Mouse (Mus musculus) kidney, postnatal 4 days (tissue): ENCODE measurements around the gene Tmem256.
A peak's percentile ranks its signal among the peaks of the same experiment; 100 is the strongest.
"Not testable (repeated sequence)": the region's sequence is repeated elsewhere in the genome, so short reads cannot be mapped to it uniquely, and the experiment has no call there.

ENCODE experiments used
- DNase-seq, 2 experiments: peaks; one replicate each; pipeline ENCODE4 v3.0.0; 2021; ENCODE audit warnings: mixed read lengths in 2 of 2

Gene Tmem256

GRCm38 (mm10) chr11:69858113-69858998 lies 20.0 kb downstream of the Tmem256 start, which contains the start of gene Tnk1:
Gene Tnk1 (minus strand): TSS chr11:69858730.
- DNase-seq, result peak; percentile 51 to 70

GRCm38 (mm10) chr11:69863729-69864128 lies 25.4 kb downstream of the Tmem256 start:
- DNase-seq, result not testable (repeated sequence)

- no peak for DNase-seq
Measured at GRCm38 (mm10) chr11:69864138-69864860, 26.0 kb downstream of the Tmem256 start.

DNA sequence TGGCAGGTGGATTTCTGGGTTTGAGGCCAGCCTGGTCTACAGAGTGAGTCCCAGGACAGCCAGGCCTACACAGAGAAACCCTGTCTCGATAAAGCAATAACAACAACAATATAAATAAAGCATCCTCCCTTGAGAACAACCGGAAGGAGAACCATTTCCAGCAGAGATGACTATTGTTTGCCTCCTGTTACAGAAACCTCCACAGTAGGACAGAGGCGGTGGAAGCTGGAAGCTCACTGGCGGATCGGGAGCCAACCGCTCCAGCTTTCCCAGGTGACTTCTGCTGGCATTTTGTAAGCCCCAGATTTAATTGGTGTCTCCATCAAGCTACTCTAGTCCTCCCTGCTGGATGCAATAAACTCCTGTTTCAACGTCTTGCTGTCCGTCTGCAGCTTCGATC lies 27.2 kb downstream of the Tmem256 start:
- DNase-seq, result no peak

DNA sequence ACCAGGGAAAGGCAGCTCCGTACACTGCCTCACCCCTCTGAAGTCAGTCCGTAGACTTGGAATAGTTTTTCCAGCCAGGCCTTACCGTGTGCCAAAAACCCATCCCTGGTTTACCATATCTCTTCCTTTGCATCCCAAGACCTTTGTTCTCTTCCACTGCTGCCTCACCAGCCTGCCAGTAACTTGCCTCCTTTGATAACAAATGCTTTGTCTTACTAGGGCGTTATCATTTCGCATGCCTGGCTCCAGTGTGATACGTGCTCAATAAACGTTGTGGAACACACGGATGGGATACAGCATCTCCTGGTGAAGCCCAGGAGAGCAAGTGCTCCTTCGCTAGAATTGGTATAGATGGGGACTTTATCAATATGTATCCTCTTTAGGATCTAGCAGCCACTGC lies 29.0 kb downstream of the Tmem256 start:
- DNase-seq, result no peak

DNA sequence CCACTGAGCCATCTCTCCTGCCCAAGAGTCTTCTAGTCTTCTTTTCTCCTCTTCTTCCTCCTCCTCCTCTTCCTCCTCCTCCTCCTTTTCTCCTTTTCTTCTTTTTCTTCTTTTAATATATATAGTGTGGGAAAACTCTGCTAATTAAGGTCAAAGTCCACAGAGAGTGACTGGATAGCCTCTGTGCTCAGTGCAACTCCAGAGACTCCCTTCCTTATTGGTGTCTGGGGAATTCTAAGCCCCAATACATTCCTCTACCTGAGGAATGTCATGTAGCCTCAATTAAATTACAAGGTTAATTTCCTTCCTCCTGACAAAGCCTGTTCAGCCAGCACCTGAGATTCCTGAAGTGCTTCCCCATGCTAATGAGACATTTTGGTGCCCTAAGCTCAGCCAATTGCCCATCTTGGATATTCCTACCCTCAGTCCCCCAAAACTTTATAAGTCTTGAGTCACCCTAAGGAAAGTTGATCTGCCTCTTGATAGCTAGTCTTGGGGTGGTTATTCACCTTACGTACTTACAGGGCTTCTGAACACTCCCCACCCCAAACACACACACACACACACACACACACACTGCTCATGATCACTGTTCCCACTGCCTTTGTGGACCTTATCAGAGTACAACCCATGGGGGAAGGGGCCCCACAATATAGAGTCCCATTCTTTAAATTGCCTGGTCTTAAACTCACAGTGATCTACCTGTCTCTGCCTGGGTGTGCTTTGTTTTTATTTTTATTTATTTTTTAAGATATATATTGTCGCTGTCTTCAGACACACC lies 32.2 kb downstream of the Tmem256 start:
- no peak for DNase-seq

- no peak for DNase-seq
Measured at GRCm38 (mm10) chr11:69871822-69872221, 33.5 kb downstream of the Tmem256 start.

DNA sequence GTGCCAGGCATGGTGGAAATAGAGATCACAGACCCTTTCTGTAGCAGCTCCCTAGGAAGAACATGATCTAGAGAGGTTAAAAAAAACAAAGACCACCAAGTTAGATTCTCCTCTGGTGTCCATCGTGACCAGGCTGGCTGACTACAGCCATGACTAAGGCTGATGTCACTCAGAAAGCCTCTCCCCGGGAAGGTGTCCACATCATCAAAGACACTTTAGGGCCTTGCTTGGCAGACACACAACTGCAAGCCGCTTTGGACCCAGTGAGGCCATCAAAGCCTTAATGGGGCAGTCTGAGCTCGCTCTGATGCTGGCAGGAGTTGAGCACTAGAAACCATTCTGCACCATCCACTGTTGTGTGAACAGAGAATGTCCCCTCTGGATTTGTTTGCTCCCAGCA lies 34.1 kb downstream of the Tmem256 start:
- no peak for DNase-seq

DNA sequence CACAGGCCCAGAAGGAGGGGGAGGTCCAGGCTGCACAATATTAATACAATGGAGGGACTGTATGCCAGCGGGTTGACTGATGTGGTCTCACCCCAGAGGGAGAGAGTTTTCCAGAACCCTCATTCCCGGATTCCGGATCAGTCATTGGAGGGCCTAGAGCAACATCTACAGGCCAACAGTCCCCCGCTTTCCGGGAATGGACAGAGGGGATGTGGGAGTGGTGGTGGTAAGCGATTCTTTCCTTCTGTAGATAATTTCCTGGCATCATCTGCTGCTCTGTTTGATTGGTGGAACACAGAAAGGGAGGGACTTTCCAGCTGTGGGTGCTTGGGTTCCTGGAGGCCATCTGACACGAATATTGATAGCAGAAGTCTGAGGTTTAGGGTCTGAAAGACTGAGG lies 37.9 kb downstream of the Tmem256 start:
- DNase-seq, result peak; percentile 52 to 70

DNA sequence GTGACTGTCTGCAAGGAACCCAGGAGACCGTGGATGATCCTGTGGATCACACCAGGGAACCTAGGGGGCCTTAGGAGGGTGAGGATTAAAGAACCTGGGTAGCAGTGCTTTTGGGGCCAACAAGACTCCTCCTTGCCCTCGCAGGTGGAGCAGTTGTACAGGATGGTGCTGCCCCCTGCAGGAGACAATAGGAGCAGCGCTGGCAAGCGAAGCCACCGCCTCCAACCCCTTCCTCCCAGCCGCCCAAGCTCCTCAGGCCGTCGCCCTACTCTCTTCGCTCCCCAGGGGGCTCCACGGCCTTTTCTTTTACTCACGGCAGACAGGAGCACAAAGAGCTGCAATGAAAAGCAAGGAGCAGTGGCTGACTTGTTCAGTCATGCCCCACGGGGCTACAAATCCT lies 38.6 kb downstream of the Tmem256 start:
- peak; percentile 92 to 94 for DNase-seq

GRCm38 (mm10) chr11:69877878-69878277 lies 39.6 kb downstream of the Tmem256 start, which contains the start of gene Tmem95:
Gene Tmem95 (minus strand): TSS chr11:69878018.
- no peak for DNase-seq

DNA sequence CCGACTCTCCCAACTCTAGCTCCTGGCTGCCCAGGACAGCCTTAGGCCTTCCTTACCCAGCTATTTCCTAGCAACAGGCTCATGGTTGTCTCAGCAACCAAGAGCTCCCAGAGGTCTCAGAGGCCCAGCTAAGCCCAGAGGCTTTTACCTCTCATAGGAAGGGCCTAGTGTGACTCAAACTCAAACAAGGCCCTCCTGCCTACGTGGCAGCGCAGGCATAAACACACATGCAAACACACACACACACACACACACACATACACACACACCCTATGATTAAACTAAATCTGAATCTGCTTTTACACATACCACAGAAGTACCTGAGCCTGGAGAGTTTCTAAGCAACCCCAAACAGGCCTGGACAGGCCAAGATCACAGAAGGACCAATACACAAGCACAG lies 40.1 kb downstream of the Tmem256 start:
- no peak for DNase-seq

GRCm38 (mm10) chr11:69878952-69879351 lies 40.6 kb downstream of the Tmem256 start:
- DNase-seq, result no peak

DNA sequence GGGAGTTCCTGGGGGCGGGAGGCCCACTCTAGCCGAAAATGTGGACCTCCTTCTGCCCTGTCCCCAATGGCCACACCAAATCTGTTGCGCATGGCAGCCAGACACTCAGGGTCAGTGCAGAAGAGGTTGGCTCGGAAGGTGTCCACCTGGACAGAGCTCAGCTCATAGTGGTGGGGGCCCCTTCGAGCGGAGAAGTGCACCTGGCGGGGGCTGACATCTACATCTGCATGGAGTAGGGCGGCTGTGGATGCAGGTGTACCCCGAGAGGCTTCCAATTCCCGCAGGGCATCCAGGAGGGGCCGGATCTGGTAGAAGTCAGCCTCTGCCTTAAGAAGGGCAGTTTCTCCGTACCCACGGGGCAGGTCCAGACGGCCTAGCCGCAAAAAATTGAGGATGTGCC lies 41.4 kb downstream of the Tmem256 start:
- DNase-seq, result peak in 1 of 2 experiments; percentile 28

GRCm38 (mm10) chr11:69880506-69880852 lies 42.2 kb downstream of the Tmem256 start:
- peak; percentile 83 to 90 for DNase-seq

- DNase-seq, result peak; percentile 91 to 95
Measured at GRCm38 (mm10) chr11:69880853-69881603, 42.7 kb downstream of the Tmem256 start, which contains the start of gene Kctd11. Gene Kctd11 (minus strand): TSS chr11:69881406.

DNA sequence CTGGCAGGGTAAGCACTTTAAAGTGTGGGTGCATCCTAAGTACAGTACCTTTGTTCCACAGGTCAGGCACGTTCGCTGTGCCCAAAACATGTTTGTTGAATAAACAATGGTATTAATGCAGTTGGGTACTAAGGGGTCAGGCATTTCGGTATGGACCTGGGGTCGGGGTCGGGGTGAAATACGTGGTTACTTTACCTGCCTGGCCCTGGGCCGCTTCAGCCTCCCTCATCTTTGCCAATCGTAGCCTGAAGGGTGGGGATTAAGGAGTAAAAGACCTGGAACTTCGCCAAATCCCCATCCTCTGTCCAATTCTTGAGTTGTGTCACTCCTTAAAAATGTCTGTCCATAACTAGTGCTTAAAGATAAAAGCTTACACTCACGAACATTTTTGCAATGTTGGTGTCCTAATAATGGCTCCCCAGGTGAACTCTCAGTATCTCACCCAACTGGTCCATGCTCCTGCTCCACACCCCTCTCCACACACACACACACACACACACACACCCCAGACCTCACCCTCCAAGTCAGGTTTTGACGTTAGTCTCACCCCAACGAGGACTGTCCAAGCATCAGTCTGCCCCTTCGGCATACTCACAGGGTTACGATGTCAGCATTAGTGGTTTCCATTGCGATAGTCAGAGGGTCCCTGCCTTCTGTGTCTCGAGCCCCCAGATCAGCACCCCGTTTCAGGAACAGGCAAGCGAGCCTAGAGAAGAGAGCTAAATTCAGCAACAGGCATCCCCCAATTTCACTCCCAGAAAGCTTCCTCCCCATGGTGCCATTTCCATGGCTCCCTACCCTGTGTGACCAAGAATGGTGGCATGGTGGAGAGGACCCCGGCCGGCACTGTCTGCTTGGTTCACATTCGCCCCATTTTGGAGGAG lies 43.7 kb downstream of the Tmem256 start:
- peak in 1 of 2 experiments; percentile 15 for DNase-seq

DNA sequence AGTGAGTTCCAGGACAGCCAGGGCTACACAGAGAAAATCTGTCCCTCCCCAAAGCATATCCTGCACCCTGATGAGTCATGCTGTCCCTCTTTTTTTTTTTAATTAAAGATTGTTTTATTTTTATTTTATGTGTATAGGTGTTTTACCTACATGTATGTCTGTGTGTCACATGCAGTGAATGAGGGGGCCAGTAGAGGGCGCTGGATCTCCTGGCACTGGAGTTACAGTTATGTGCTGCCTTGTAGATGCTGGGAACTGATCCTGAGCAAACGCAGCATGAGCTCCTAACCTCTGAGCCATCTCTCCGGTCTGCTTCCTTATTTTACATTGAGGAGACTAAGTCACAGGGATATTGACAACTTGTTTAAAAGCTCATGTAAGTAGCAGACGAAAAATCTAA lies 44.8 kb downstream of the Tmem256 start:
- peak; percentile 55 to 68 for DNase-seq

DNA sequence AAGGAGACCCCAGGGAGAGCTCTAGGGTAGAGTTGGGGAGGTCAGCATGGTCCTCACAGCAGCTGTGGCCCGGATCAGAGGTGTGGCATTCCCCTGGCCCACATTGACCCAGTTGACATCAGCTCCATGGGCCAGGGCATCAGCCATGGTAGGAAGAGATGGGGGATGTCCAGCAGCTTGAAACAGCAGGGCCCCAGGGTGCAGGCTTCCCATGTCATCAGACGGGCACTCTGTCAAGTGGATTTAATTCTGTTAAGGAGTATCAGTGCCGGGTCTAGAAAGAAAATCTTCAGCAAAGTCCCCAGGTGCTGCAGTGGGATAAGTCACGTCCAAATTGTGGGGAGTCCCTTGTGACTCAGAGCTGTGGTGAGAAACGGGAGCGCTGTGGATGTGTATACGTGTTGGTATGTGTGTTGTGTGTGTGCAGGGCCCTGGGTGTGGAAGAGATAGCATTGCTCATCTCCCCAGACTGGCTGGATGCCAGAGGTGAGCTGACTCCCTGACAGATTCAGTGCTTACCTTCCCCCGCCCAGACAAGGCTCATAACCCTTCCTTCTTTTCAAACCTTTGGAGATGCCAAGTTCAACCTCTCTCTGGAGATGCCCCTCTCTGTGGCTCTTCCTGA lies 45.3 kb downstream of the Tmem256 start:
- peak in 1 of 2 experiments; percentile 34 for DNase-seq

DNA sequence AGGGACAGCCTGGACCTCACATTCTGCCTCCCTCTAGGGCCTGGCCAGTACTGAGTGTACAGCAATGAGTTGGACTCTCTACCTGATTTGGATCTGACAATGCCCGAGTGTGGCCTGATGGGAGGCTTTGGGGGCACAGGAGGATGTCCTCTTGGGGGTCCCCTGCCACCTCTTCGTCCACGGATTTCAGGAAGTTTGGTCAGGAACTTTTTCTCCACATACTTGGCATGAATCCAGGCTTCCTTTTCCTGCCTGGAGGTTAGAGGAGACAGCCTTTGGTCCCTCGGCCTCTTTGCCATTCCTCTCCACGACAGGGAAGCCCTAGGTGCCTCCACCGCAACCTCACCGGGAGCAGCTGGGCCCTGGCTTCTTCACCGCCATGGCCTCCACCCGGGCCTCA lies 45.9 kb downstream of the Tmem256 start:
- peak in 1 of 2 experiments; percentile 27 for DNase-seq

DNA sequence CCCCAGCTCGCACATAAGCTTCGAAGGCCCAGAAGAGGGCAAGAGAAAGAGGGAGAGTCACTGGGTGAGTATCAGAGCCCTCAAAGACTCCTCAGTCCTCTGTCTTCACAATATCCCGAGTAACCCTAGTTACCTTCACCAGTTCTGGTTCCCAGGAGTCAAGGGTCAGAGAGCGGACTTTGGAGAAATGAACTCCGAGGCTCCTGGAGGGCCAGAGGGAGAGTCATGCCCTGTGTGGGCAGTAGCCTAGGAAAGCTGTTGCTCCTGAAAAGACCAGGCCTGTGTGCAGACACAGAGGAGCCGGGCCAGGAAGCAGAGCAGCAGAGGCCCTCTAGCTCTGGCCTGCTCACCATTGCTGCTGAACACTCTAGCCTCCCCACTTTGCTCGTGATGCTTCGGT lies 46.3 kb downstream of the Tmem256 start:
- DNase-seq, result no peak
